Comparison of ENCODE assay signal across 34 mouse cellular contexts in genomic region chr10:45290618-45291017, GRCm38 (mm10). TPM values are rescaled to one million over a fixed set of nuclear protein-coding genes. Genes with fewer than 3 reads are reported as not detected.
DNase-seq lines count a peak whose midpoint lies in the region; ATAC-seq and TF ChIP-seq lines count a peak whose summit lies in the region.
"Had no signal": no experiment of that assay in that cellular context is flagged by ENCODE, and none has a peak within 500 bp of the region (broad histone marks: within the 10 kb centered on the region; RNA-seq: fewer than 3 reads in every experiment).

No protein-coding gene starts in this region.

- peaks cover 7% of the 10 kb centered on the region; the same call in 1 of the 2 replicates for H3K36me3 ChIP-seq in heart, embryonic 14.5 days (ENCODE audit: control insufficient read depth, insufficient read depth, low read length)
- H3K36me3 ChIP-seq in C2C12 (ENCODE audit: control insufficient read depth, insufficient read depth): no peaks in the 10 kb centered on the region
- no peaks in the 10 kb centered on the region for H3K36me3 ChIP-seq in forebrain, embryonic 12.5 days (replicated peaks)
- H3K36me3 ChIP-seq: limb, embryonic 10.5 days; limb, embryonic 15.5 days; liver, embryonic 13.5 days; neural tube, embryonic 15.5 days had no signal

- no peak for ATAC-seq in heart, embryonic 14.5 days (ENCODE audit: insufficient number of reproducible peaks, insufficient read depth, low FRiP score, low read depth)
- ATAC-seq in forebrain, embryonic 12.5 days (ENCODE audit: low FRiP score): no peak
- ATAC-seq: intestine, postnatal 0 days; lung, postnatal 0 days had no signal

- no peak for TF ChIP-seq CTCF in gastrocnemius, adult 2 months (IDR thresholded peaks at IDR 0.05)
- no peak for TF ChIP-seq CTCF in C2C12 (IDR thresholded peaks at IDR 0.05; ENCODE audit: control insufficient read depth, insufficient read depth, insufficient read length)

- DNase-seq in gastrocnemius, adult 2 months: no peak
- no peak for DNase-seq in gastrocnemius, postnatal 14 days
- no peak for DNase-seq in heart, postnatal 10 days
- DNase-seq in retina, embryonic 14.5 days (ENCODE audit: low spot score): peak; percentile 28
- DNase-seq: adrenal gland, postnatal 25 days; cerebellum, adult 11-12 months; cerebellum, adult 9-11 months; gastrocnemius, postnatal 36 days; heart, postnatal 14 days; kidney, adult 9 months; kidney, postnatal 10 days; layer of hippocampus, postnatal 36 days; liver, embryonic 13.5 days; lung, adult 18-20 months; lung, postnatal 4 days; midbrain, embryonic 14.5 days; right cerebral cortex, adult 18-20 months; spleen, adult 18-20 months; thymus, adult 18-20 months; thymus, postnatal 25 days had no signal

- H3K79me2 ChIP-seq in C2C12 (ENCODE audit: control insufficient read depth, insufficient read depth): peaks cover 75% of the 10 kb centered on the region

- no peaks in the 10 kb centered on the region for H3K27me3 ChIP-seq in heart, embryonic 14.5 days (ENCODE audit: control insufficient read depth, insufficient read depth, low read length)
- no peaks in the 10 kb centered on the region for H3K27me3 ChIP-seq in C2C12 (ENCODE audit: control insufficient read depth, insufficient read depth, insufficient read length)
- H3K27me3 ChIP-seq in forebrain, embryonic 12.5 days: peaks cover 55% of the 10 kb centered on the region

- peaks cover 49% of the 10 kb centered on the region for H3K79me3 ChIP-seq in C2C12 (ENCODE audit: low read depth)

- peak overlapping the region; percentile 95 for H3K27ac ChIP-seq in gastrocnemius, adult 2 months
- H3K27ac ChIP-seq in heart, embryonic 14.5 days (replicated peaks in 1 of 2; ENCODE audit: control insufficient read depth in 1 of 2, insufficient read depth in 1 of 2, low read depth in 2 of 2, low read length in 2 of 2): peak overlapping the region in 1 of 2 experiments; percentile 50; a peak in 2 of 4 replicates
- H3K27ac ChIP-seq in forebrain, embryonic 12.5 days: no peak overlapping the region
- H3K27ac ChIP-seq: hindbrain, embryonic 14.5 days; limb, embryonic 10.5 days; limb, embryonic 15.5 days; liver, embryonic 13.5 days; neural tube, embryonic 15.5 days; stomach, postnatal 0 days had no signal

- intact Hi-C loops in gastrocnemius, adult 2 months (cut with DNase I): no loop called here
- intact Hi-C loops in gastrocnemius, postnatal 14 days (cut with DNase I; ENCODE audit: low total_unique reads): no loop called here
- intact Hi-C loops in heart, postnatal 10 days (cut with DNase I): no loop called here

- H3K4me3 ChIP-seq in gastrocnemius, adult 2 months: peak overlapping the region; percentile 79
- peak overlapping the region in 1 of 2 experiments; percentile 70; a peak in 2 of 4 replicates for H3K4me3 ChIP-seq in heart, embryonic 14.5 days (ENCODE audit: control insufficient read depth in 1 of 2, insufficient read depth in 1 of 2, low read depth in 1 of 2, low read length in 2 of 2)
- H3K4me3 ChIP-seq in C2C12 (ENCODE audit: insufficient read depth, poor library complexity, severe bottlenecking): no peak overlapping the region
- no peak overlapping the region for H3K4me3 ChIP-seq in forebrain, embryonic 12.5 days (replicated peaks)
- H3K4me3 ChIP-seq: erythroblast, embryonic 14.5 days; limb, embryonic 15.5 days; neural tube, embryonic 15.5 days had no signal

- 29% methylated on average over 5 of the region's 5 CpGs for WGBS in heart, embryonic 14.5 days
- 26% methylated on average over 5 of the region's 5 CpGs for WGBS in forebrain, embryonic 12.5 days

- H3ac ChIP-seq in C2C12 (ENCODE audit: control insufficient read depth, insufficient read length, low read depth): no peak overlapping the region

- peaks cover 12 to 14% of the 10 kb centered on the region in 2 experiments for H3K4me1 ChIP-seq in heart, embryonic 14.5 days (ENCODE audit: control insufficient read depth in 2 of 2, insufficient read depth in 2 of 2, low read length in 2 of 2)
- H3K4me1 ChIP-seq in forebrain, embryonic 12.5 days: peaks cover 9% of the 10 kb centered on the region
- H3K4me1 ChIP-seq: liver, embryonic 13.5 days had no signal

- peak overlapping the region; percentile 72 for H3K4me2 ChIP-seq in heart, embryonic 14.5 days (ENCODE audit: low read length)
- no peak overlapping the region for H3K4me2 ChIP-seq in forebrain, embryonic 12.5 days

- H3K9ac ChIP-seq in heart, embryonic 14.5 days (ENCODE audit: low read length): peak overlapping the region; percentile 97
- no peak overlapping the region for H3K9ac ChIP-seq in forebrain, embryonic 12.5 days
- H3K9ac ChIP-seq: hindbrain, embryonic 14.5 days; limb, embryonic 15.5 days; liver, embryonic 13.5 days had no signal

- H3K9me3 ChIP-seq in heart, embryonic 14.5 days (ENCODE audit: control insufficient read depth, low read length): no peaks in the 10 kb centered on the region
- no peaks in the 10 kb centered on the region for H3K9me3 ChIP-seq in forebrain, embryonic 12.5 days
- H3K9me3 ChIP-seq: limb, embryonic 10.5 days; limb, embryonic 15.5 days; liver, embryonic 13.5 days; megakaryocyte, embryonic 14.5 days; neural tube, embryonic 15.5 days had no signal

TF ChIP-seq in C2C12, 6 proteins besides CTCF, POLR2A, EP300 and RAD21:
- TF ChIP-seq USF1 (IDR thresholded peaks at IDR 0.05; ENCODE audit: low read depth) (peak; percentile 74), MAX (IDR thresholded peaks at IDR 0.05) (peak; percentile 50), CEBPB (IDR thresholded peaks at IDR 0.05; ENCODE audit: low read depth) (no peak), FOSL1 (IDR thresholded peaks at IDR 0.05; ENCODE audit: insufficient read depth, low read length, poor library complexity, severe bottlenecking) (no peak)

RNA-seq across cellular contexts. Expression of gene Bves, which starts 45.0 kb away (rescaled TPM):
- total RNA-seq in gastrocnemius, adult 2 months (2021): 10 to 100 TPM; 36.3 to 41.6 TPM
- 10 to 100 TPM; 35.0 to 37.2 TPM for total RNA-seq in gastrocnemius, postnatal 14 days (2021)
- 123 and 138 TPM in 2 replicates for polyA plus RNA-seq in heart, embryonic 14.5 days (2014; fragmentation: Nextera tagmentation; extraction: Ambion mirVana)
- 10 to 100 TPM; 47.9 to 50.7 TPM for total RNA-seq in heart, postnatal 10 days (2021)
- 35.4 TPM for polyA plus RNA-seq in C2C12 (2012; fragmentation: generic; extraction: Trizol)
- 1.4 TPM in 2 replicates for polyA plus RNA-seq in forebrain, embryonic 12.5 days (2016; fragmentation: Nextera tagmentation; extraction: Ambion mirVana)
- total RNA-seq: MEL; monocyte, adult 5-6 weeks had no signal
- polyA plus RNA-seq: erythroblast, embryonic 14.5 days had no signal
